Mouse (Mus musculus): ENCODE data around the gene Prpf4b. TPM values are rescaled to one million over a fixed set of nuclear protein-coding genes. Genes with fewer than 3 reads are reported as not detected.
"Not testable (repeated sequence)": the region's sequence is repeated elsewhere in the genome, so short reads cannot be mapped to it uniquely, and the experiment has no call there.

The Prpf4b gene
- 10 to 100 TPM; 29.2 to 31.1 TPM for total RNA-seq (2021)
- long read RNA-seq, experiment 1, full-length matches to known transcripts: 19 of 35 reads
- long read RNA-seq, experiment 1, partial matches to known transcripts: 4 of 35 reads
- long read RNA-seq, experiment 1, other reads (novel, unspliced or antisense): 12 of 35 reads
- long read RNA-seq, experiment 2, full-length matches to known transcripts: 16 of 26 reads
- long read RNA-seq, experiment 2, partial matches to known transcripts: 2 of 26 reads
- long read RNA-seq, experiment 2, other reads (novel, unspliced or antisense): 8 of 26 reads

GRCm38 (mm10) chr13:34875166-34875710, at the start of gene Prpf4b:
TSS of gene Prpf4b (plus strand) at chr13:34875302.
- intact Hi-C loops (cut with DNase I): loop anchor here (10.0 kb wide), 1 partner anchor 120 kb away; no protein-coding TSS in a partner anchor
- no peak for TF ChIP-seq CTCF (IDR thresholded peaks at IDR 0.05)
- H3K27ac ChIP-seq: peak within 1 kb of the TSS; percentile 98
- DNase-seq: peak; percentile 95
- H3K4me3 ChIP-seq: peak within 1 kb of the TSS; percentile 100

GRCm38 (mm10) chr13:34826760-34827690, 48.1 kb upstream of the Prpf4b start:
- intact Hi-C loops (cut with DNase I): no loop called here
- no peak for TF ChIP-seq CTCF (IDR thresholded peaks at IDR 0.05)
- H3K27ac ChIP-seq: no peak overlapping the region

DNA sequence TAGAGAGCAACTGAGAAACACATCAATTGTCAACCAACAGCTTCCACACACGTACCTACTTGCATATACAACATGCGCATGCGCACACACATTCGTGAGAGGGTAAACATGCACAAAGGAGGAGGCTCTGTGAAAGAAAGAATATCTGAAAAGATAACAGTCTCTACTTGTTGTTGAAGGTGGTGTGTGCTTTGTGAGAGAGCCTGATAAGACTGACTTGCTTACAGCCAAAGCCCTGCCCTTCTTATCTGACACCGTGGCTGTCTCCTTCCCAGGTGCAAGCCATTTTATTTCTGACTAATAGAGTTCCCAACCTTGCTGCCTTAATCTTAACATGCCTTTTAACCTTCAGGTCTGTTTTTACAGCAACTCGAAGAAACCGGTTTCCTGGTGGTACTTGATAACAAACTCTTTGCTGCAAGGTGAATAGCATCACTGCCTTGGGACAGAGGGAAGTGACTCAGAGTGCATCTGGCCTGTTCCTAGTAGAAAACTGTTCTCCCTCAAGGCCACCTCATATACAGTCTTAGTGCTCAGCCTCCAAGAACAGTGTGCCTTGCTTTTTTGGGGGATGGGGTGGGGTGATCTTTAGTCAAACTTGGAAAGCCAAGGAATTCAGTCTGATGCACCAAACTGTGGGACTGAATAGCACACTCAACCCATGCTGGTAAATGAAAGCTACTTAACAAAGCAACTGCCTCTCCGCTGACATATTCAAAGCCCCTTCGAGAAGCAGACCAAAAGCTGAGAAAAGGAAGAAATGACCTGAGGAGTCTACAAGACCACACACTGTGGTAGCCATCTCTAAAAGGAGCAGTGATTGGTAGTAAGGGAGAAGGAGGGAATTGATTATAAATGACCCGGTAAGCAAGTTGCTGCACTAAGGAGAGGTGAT, 46.9 kb upstream of the Prpf4b start:
- intact Hi-C loops (cut with DNase I): no loop called here
- no peak for DNase-seq
- no peak overlapping the region for H3K27ac ChIP-seq
- no peak overlapping the region for H3K4me3 ChIP-seq
- TF ChIP-seq CTCF (IDR thresholded peaks at IDR 0.05): no peak

More at GRCm38 (mm10) chr13:34826760-34827690, 48.1 kb upstream of the Prpf4b start:
- DNase-seq: no peak
- no peak overlapping the region for H3K4me3 ChIP-seq

DNA sequence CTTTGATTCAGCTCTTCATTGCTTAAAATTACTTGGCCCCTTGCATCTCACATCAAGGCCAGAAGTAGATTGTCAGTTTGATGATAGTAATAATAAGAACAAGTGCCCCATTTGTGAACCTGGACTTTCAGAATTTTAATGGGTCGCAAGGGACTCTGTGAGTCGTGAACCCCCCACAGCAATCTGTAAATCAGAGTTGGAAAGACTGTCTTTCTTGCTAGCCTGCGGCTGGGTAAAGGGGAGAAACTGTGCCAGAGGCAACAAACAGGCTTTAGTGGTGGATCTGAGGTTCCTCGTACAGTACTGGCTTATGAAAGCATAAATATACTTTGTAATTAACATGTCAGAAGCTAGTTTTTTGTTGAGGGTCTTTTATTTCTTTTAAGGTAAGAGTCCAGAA, 32.3 kb upstream of the Prpf4b start:
- Histone ChIP-seq H3K4me3 (no peak overlapping the region), H3K27ac (no peak overlapping the region)
- no peak for DNase-seq
- TF ChIP-seq CTCF (IDR thresholded peaks at IDR 0.05): no peak
- intact Hi-C loops (cut with DNase I): no loop called here

- H3K4me3 ChIP-seq: no peak overlapping the region
- intact Hi-C loops (cut with DNase I): no loop called here
- no peak overlapping the region for H3K27ac ChIP-seq
- DNase-seq: no peak
- no peak for TF ChIP-seq CTCF (IDR thresholded peaks at IDR 0.05)
Observed at GRCm38 (mm10) chr13:34850759-34851158, 24.3 kb upstream of the Prpf4b start.

DNA sequence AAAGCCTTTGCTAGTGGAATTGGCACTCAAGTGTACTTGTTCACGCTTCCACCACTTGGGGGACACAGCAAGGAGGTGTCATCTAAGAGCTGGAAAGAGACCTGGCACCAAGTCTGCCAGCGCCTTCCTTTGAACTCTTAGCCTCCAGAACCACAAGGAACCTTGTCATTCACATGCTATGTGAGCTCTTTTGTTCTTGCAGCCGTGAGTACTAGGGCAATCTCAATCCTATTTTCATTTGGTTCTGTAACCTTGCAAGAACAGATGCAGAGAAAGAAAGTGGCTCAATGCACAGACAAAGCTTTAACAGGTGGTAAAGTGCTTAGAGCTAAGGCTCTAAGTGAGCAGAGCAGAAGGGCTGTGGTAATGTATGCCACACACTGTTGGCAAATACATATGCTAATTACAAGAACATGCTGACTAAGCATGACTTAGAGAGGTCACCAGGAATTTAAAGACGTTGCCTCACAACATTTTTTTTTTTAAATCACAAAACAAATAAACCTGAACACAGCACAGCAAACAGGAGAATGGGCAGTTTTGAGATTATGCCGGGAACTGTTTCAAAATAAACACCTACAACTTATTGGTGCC, 23.8 kb upstream of the Prpf4b start:
- TF ChIP-seq CTCF (IDR thresholded peaks at IDR 0.05): no peak
- no peak overlapping the region for H3K4me3 ChIP-seq

GRCm38 (mm10) chr13:34857526-34857925, 17.6 kb upstream of the Prpf4b start:
- peak; percentile 51 for TF ChIP-seq CTCF (IDR thresholded peaks at IDR 0.05)
- no peak for DNase-seq
- intact Hi-C loops (cut with DNase I): no loop called here
- H3K27ac ChIP-seq: no peak overlapping the region
- H3K4me3 ChIP-seq: no peak overlapping the region

More for the DNA sequence above, 23.8 kb upstream of the Prpf4b start:
- no peak overlapping the region for H3K27ac ChIP-seq
- no peak for DNase-seq
- intact Hi-C loops (cut with DNase I): no loop called here

DNA sequence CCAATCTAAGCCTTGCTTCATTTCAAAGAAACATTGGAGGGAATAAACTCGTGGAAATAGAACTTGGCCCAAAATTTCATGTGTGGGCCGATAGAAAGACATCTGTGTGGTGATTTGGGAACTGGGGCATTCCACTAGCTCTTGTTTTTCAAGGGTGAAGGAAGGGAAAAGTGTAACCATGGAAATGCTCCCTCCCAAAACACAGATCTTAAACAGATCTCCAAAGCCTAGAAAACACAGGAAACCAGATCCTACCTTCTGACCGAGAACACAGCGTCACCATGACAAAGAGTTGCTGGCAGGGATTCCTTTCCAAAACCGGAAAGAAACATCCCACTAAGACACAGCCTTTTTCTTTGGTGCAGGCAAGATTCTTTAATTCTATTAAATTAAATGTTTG, 15.7 kb upstream of the Prpf4b start:
- H3K27ac ChIP-seq: no peak overlapping the region
- intact Hi-C loops (cut with DNase I): no loop called here
- TF ChIP-seq CTCF (IDR thresholded peaks at IDR 0.05): no peak

GRCm38 (mm10) chr13:34861166-34861565, 13.9 kb upstream of the Prpf4b start:
- H3K27ac ChIP-seq, DNase-seq, H3K4me3 ChIP-seq: not testable (repeated sequence)
- intact Hi-C loops (cut with DNase I): loop anchor here (5.0 kb wide), 1 partner anchor 64 kb away; no protein-coding TSS in a partner anchor

More for the DNA sequence above, 15.7 kb upstream of the Prpf4b start:
- H3K4me3 ChIP-seq: no peak overlapping the region
- no peak for DNase-seq

DNA sequence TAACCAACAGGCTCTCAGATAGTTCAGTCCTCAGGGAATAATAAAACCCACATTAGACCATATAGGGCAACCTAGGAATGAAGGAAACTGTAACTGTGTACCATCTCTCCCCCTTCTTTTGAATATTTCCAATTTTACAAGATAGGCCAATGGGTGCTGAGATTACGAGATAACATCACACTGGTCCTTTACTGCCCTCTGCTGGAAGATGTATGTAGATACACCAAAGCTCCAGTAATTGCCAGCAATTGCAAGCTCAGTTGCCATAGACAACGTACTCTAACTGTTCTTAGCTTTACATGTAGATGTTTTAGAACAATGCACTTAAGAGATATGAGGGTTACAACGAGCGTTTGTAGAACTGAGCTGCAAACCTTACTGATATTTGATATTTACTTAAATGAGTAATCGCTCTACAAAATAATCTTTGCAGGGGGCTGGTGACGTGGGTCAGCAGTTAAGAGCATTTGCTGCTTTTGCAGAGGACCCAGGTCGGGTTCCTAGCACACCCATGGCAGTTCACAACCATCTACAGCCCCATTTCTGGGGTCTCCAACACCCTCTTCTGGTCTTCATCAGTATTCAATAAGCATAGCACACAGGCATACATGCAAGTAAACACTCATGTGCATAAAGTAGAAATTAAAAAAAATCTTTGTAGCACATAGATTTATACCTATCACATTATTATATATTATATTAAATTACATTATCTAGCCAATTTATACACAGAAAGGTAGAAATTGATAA, 10.5 kb upstream of the Prpf4b start:
- peak; percentile 93 for TF ChIP-seq CTCF (IDR thresholded peaks at IDR 0.05)
- no peak overlapping the region for H3K4me3 ChIP-seq
- no peak for DNase-seq
- intact Hi-C loops (cut with DNase I): loop anchor here (1.0 to 5.0 kb wide), 2 partner anchors 67 to 221 kb away; no protein-coding TSS in a partner anchor
- no peak overlapping the region for H3K27ac ChIP-seq

Data from gastrocnemius, adult 2 months (tissue).